Mouse (Mus musculus) small intestine, adult 2 months (tissue): ENCODE measurements around the gene Metap1. TPM values are rescaled to one million over a fixed set of nuclear protein-coding genes. Genes with fewer than 3 reads are reported as not detected.

Experiments used
- H3K27ac ChIP-seq: fragments of 200-500 bp; 2 replicates; pipeline ENCODE4 v1.5.1; 2012; ENCODE audit warnings: low read depth, low read length, control low read depth, inconsistent platforms; ENCODE audit not compliant: insufficient read depth
- H3K27me3 ChIP-seq: fragments of 200-500 bp; 2 replicates; pipeline ENCODE4 v1.6.1; 2012; ENCODE audit warnings: mild to moderate bottlenecking, moderate library complexity, low read length, inconsistent platforms; ENCODE audit not compliant: control insufficient read depth, insufficient read depth
- H3K36me3 ChIP-seq: fragments of 200-500 bp; 2 replicates; pipeline ENCODE4 v1.6.1; 2012; ENCODE audit warnings: mild to moderate bottlenecking, low read length, control low read depth, inconsistent platforms; ENCODE audit not compliant: control insufficient read depth, insufficient read depth
- H3K4me1 ChIP-seq: fragments of 200-500 bp; 2 replicates; pipeline ENCODE4 v1.6.1; 2012; ENCODE audit warnings: low read length, inconsistent platforms, mixed read lengths; ENCODE audit not compliant: control insufficient read depth, insufficient read depth, insufficient read length
- H3K4me3 ChIP-seq: fragments of 200-500 bp; 2 replicates; pipeline ENCODE4 v1.5.1; 2012; ENCODE audit warnings: low read depth, mild to moderate bottlenecking, control low read depth, inconsistent platforms, low read length, moderate library complexity
- CTCF ChIP-seq: fragments of 200-500 bp; IDR thresholded peaks from 2 replicates; pipeline ENCODE4 v1.5.1; 2012; ENCODE audit warnings: low read depth, mild to moderate bottlenecking, control low read depth, inconsistent platforms, low read length, moderate library complexity, mixed read lengths; ENCODE audit not compliant: insufficient replicate concordance, insufficient read length; ENCODE audit errors: extremely low read depth
- POLR2A ChIP-seq: fragments of 200-500 bp; IDR thresholded peaks from 2 replicates; pipeline ENCODE4 v1.6.1; 2012; ENCODE audit warnings: low read depth, mild to moderate bottlenecking, control low read depth, inconsistent platforms, low read length, moderate library complexity
- WGBS: fragments of 180-500 bp; shearing (Covaris S2); methylation state at CpG from one replicate; pipeline ENCODE4 v1.1.7; 2018; 5-methylcytosine and 5-hydroxymethylcytosine counted together
- polyA plus RNA-seq: library from polyadenylated mRNA; depleted of rRNA; stranded (reverse); fragments of >200 nt; gene quantifications from 2 replicates; pipeline ENCODE4 v1.2.3, GENCODE M21; 2012

Gene Metap1
- polyA plus RNA-seq, 1 experiment, result 6.6 TPM

- H3K4me1 ChIP-seq, result peaks cover 7% of the 10 kb centered on the region; the same call in 1 of the 2 replicates
- TF ChIP-seq POLR2A (no peak), CTCF (no peak)
- no peak overlapping the region for H3K4me3 ChIP-seq
- peak overlapping the region; percentile 65; the same call in 1 of the 2 replicates for H3K27ac ChIP-seq
- no peaks in the 10 kb centered on the region for H3K36me3 ChIP-seq
- no peaks in the 10 kb centered on the region for H3K27me3 ChIP-seq
- 23% methylated on average over 6 of the region's 6 CpGs for WGBS
Observed at GRCm38 (mm10) chr3:138430360-138430976, 58.8 kb downstream of the Metap1 start.

- Histone ChIP-seq H3K27ac (no peak overlapping the region), H3K36me3 (no peaks in the 10 kb centered on the region), H3K4me1 (peaks cover 4% of the 10 kb centered on the region; the same call in 1 of the 2 replicates), H3K27me3 (no peaks in the 10 kb centered on the region; the same call in 1 of the 2 replicates), H3K4me3 (no peak overlapping the region)
- no peak for TF ChIP-seq CTCF
- TF ChIP-seq POLR2A, result no peak
- WGBS, result 73% methylated on average over 4 of the region's 4 CpGs
Observed at GRCm38 (mm10) chr3:138424247-138424646, 65.1 kb downstream of the Metap1 start.

GRCm38 (mm10) chr3:138423664-138424063, 65.7 kb downstream of the Metap1 start:
- Histone ChIP-seq H3K36me3 (no peaks in the 10 kb centered on the region), H3K27ac (no peak overlapping the region), H3K4me3 (no peak overlapping the region), H3K4me1 (peaks cover 7% of the 10 kb centered on the region; the same call in 1 of the 2 replicates), H3K27me3 (no peaks in the 10 kb centered on the region; the same call in 1 of the 2 replicates)
- TF ChIP-seq CTCF (no peak), POLR2A (no peak)
- 73% methylated on average over 2 of the region's 2 CpGs for WGBS

- Histone ChIP-seq H3K27ac (no peak overlapping the region), H3K36me3 (no peaks in the 10 kb centered on the region), H3K4me1 (peaks cover 9% of the 10 kb centered on the region; the same call in 1 of the 2 replicates), H3K4me3 (no peak overlapping the region), H3K27me3 (no peaks in the 10 kb centered on the region; the same call in 1 of the 2 replicates)
- 95% methylated on average over 3 of the region's 3 CpGs for WGBS
- TF ChIP-seq CTCF, result no peak
- no peak for TF ChIP-seq POLR2A
Observed at GRCm38 (mm10) chr3:138420385-138420784, 68.9 kb downstream of the Metap1 start.

GRCm38 (mm10) chr3:138419369-138419768, 69.9 kb downstream of the Metap1 start:
- peaks cover 11% of the 10 kb centered on the region; the same call in 1 of the 2 replicates for H3K4me1 ChIP-seq
- WGBS, result 20% methylated on average over 6 of the region's 6 CpGs
- H3K27ac ChIP-seq, result peak overlapping the region; percentile 10; the same call in 1 of the 2 replicates
- no peaks in the 10 kb centered on the region for H3K27me3 ChIP-seq
- TF ChIP-seq POLR2A, result no peak
- TF ChIP-seq CTCF, result no peak
- H3K4me3 ChIP-seq, result no peak overlapping the region
- H3K36me3 ChIP-seq, result no peaks in the 10 kb centered on the region

- H3K4me3 ChIP-seq, result no peak within 1 kb of the TSS
- TF ChIP-seq CTCF, result no peak
- no peak for TF ChIP-seq POLR2A
- WGBS, result 47% methylated on average over 6 of the region's 6 CpGs
- H3K36me3 ChIP-seq, result no peaks in the 10 kb centered on the region
- peaks cover 13% of the 10 kb centered on the region; the same call in 1 of the 2 replicates for H3K4me1 ChIP-seq
- H3K27ac ChIP-seq, result peak within 1 kb of the TSS; percentile 65; the same call in 1 of the 2 replicates
- no peaks in the 10 kb centered on the region for H3K27me3 ChIP-seq
Observed at GRCm38 (mm10) chr3:138415121-138415690, 74.1 kb downstream of the Metap1 start, which contains the start of gene Adh4. Gene Adh4, plus strand, starts transcription at chr3:138415466.

GRCm38 (mm10) chr3:138410211-138410610, 79.1 kb downstream of the Metap1 start:
- WGBS, result 23% methylated on average over 3 of the region's 3 CpGs
- peak overlapping the region; percentile 23; the same call in 1 of the 2 replicates for H3K27ac ChIP-seq
- H3K27me3 ChIP-seq, result no peaks in the 10 kb centered on the region

More at GRCm38 (mm10) chr3:138410211-138410610, 79.1 kb downstream of the Metap1 start:
- no peak for TF ChIP-seq POLR2A
- Histone ChIP-seq H3K4me3 (no peak overlapping the region), H3K36me3 (no peaks in the 10 kb centered on the region), H3K4me1 (peaks cover 4% of the 10 kb centered on the region; the same call in 1 of the 2 replicates)
